Mouse (Mus musculus) monocyte, adult 5-6 weeks (primary cell): ENCODE data around the gene A630095N17Rik. TPM values are rescaled to one million over a fixed set of nuclear protein-coding genes. Genes with fewer than 3 reads are reported as not detected.
"Not testable (repeated sequence)": the region's sequence is repeated elsewhere in the genome, so short reads cannot be mapped to it uniquely, and the experiment has no call there.

Experiments used
- ATAC-seq: fragments of 153-309, 156-312 bp; replicated peaks from 2 replicates; pipeline ENCODE4 v1.8.0; 2017; ENCODE audit warnings: mild to moderate bottlenecking; ENCODE audit not compliant: low TSS enrichment, insufficient number of reproducible peaks, severe bottlenecking, poor library complexity, low FRiP score
- total RNA-seq: library from RNA; stranded (forward); fragments of 200-1000, 200-491, 200-594 nt; gene quantifications from 3 replicates; pipeline ENCODE4 v1.2.3, GENCODE M21; 2017

A630095N17Rik gene
- total RNA-seq, 1 experiment from 2014 or later, result not detected

- peak; percentile 55 for ATAC-seq
Observed at GRCm38 (mm10) chr1:75244836-75245235, 12.9 kb upstream of the A630095N17Rik start.

DNA sequence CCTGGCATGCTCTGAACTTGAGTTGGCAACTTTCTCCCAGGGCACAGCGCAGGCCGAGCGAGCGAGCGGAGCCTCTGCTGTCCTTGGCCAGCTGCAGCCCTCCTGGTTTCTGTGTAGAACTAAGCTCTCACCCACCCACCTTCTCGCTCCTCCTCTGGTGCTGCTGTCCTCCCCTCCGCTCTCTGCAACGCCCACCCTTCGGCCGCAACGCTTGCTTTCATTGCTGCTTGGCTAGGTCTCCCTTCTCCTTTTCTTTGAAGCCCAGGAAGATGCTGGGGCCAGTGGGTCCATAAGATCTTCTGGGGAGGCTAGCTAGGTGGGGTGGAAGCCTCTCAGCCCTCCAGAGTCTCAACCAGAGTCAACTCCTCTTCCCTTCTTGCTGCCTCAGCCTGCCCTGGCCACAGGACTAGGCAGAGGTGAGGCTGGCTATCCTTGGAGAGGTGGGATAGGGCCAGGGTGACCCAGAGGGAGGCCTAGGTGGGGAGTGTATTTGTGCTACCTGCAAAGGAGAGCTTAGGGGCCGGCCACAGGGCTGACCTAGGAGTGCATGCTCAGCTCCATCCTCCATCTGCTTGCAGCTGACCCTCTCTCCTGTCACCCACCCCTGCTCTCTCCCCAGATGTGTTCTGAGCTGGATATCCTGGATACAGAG, 12.4 kb upstream of the A630095N17Rik start:
- ATAC-seq, result no peak

DNA sequence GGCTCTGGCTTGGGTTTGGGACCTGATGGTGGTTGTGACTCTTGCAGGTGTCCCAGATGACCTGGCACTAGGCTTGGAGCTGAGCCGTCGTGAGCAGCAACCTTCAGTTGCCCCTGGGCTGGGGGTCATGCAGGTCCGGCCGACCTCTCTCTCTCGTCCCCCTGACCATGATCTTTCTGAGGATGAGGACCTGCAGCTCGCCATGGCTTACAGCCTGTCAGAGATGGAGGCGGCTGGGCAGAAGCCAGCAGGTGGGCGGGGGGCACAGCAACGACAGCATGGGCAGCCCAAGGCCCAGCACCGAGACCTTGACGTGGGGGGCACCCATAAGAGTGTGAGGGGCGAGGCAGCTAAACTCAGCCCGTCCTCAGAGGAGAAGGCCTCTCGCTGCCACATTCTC, 11.5 kb upstream of the A630095N17Rik start:
- no peak for ATAC-seq

- no peak for ATAC-seq
Observed at GRCm38 (mm10) chr1:75239591-75239990, 7.7 kb upstream of the A630095N17Rik start.

- ATAC-seq, result peak; percentile 73
Observed at GRCm38 (mm10) chr1:75236117-75237050, 4.5 kb upstream of the A630095N17Rik start, which contains the start of gene Dnajb2. TSS of gene Dnajb2 (plus strand) at chr1:75236406.

DNA sequence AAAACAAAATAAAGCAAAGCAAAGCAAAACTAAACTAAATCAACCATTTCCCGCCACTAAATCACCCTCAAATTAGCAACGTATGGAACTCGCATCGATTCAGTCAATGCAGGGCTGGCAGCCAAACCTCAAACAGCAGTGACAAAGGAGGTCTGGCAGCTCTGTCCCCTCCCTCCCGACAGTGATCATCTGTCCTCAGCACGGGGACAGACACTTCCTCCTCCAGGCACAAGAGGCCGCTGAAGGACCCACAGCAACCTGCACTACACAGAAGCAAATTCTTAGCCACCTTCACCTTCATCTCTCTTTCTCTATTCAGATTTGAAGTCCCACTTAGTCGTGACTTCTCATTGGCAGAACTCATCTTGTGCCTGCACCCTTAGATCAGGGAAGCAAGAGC, 2.7 kb upstream of the A630095N17Rik start:
- ATAC-seq, result peak; percentile 70

GRCm38 (mm10) chr1:75232489-75232888, 587 bp upstream of the A630095N17Rik start:
- not testable (repeated sequence) for ATAC-seq

DNA sequence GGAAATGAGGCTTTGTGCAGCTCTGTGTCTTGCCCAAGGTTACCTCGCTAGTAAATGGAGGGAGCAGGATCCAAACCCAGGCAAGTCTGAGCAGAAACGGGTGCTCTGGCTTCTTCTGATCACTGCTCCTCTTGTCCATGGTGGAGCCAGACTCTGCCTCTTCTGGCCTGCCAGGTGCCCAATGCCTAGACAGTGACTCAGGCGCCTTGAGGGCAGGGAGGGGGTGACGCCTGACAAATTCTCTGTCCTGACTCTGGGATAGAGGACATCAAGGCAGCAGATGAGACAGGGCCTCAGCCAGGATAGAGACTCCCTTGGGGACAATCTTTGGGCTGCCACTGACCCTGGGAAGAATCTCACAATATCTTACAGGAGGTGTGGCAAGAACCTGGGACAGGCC, 678 bp downstream of the A630095N17Rik start:
- no peak for ATAC-seq

DNA sequence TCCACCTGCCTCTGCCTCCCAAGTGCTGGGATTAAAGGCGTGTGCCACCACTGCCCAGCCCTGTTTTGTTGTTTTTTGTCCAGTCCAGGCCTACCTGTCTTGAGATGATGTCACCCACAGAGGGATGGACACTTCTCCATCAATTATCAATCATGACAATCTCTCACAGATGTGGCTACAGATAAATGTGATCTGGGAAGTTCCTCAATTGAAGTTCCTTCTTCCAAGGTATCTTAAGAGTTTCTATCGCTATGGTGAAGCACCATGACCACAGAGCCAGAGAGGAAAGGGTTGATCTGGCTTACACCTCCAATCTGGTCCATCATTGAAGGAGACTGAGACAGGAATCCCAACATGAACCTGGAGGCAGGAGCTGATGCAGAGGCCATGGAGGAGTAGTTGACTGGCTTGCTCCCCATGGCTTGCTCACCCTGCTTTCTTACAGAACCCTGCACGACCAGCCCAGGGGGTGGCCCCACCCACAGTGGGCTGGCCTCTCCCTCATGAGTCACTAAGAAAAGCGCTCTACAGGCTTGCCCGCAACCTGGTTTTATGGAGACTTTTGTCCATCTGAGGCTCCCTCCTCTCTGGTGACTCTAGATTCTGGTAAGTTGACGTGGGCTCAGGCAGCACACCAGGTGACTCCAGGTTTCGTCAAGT, 1.4 kb downstream of the A630095N17Rik start:
- 0 out of 2 replicates have a peak, but pooled peaks have one; percentile 7 for ATAC-seq

DNA sequence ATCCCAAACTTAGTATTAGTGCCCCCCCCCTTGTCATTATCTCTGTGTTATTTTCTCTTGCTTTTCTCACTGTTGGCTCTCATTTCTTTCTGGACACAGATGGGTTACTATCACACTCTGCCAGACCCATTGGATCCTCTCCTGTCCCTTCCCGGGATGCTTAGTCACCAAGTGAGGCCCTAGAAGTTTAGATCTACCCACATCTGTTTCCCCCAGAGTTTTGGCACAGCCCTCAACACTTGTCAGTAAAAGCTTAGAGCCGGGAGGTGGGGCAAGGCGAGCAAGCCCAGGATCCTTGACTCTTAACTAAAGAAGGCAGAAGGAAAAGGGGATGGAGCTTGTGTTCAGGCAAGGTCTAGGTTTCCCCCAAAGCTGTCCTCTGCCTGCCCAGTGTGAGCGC, 2.7 kb downstream of the A630095N17Rik start:
- ATAC-seq, result no peak

DNA sequence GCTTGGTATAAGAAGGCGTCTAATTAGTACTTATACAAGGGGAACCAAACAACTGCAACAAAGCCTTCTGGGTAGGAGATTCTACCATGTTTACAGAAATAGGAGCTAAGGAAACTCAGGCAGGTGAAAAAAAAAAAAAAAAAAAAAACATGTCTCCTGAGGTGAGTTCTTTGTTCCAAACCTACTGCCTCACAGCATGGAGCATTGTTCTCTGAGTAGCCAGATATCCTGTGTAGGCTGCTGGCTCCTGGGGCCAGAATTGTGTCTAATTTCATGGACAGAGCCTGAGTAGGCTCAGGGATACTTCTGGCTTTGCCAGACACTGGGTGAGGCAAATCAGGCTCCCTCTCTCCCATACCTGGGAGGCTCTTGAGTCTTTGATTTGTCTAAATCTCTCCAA, 4.2 kb downstream of the A630095N17Rik start:
- ATAC-seq, result no peak

- ATAC-seq, result no peak
Observed at GRCm38 (mm10) chr1:75226138-75226537, 5.8 kb downstream of the A630095N17Rik start.

DNA sequence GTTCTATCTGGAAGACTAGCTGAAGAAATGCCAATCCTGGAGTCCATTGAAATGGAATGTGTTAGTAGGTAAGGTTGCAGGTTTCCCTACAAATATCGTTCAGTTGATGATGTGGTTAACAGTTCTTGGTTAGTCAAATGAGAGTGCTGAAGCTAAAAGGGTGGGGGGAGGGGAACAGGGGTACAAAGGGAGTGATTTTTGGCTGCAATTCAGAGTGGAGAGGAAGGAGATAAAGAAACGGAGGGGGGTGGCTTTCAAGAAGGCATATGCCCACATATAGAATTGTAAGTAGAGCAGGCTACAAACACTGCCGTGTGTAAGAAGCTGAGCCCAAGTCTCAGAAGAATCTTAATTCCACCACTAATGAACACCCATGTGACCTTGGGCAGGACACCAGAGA, 6.4 kb downstream of the A630095N17Rik start:
- ATAC-seq, result no peak

GRCm38 (mm10) chr1:75223532-75223931, 8.4 kb downstream of the A630095N17Rik start:
- ATAC-seq, result no peak

DNA sequence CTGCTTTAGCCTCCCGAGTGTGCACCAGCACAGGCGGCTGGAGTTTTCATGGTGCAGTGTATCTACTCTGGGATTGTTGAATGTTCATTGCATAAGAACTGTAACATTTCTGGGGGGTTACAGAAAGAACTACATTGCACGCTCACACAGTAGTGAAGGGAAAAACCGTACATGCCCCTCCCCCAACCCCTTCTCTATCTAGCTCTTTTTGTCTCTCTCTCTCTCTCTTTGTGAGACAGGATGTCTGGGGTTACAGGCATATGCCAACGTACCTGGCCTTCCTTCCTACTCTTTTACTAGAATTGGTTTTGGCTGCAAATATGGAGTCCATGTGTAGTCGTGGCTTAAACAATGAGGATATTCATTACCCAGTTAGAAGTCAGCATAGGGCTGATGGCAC, 9.0 kb downstream of the A630095N17Rik start:
- ATAC-seq, result no peak

DNA sequence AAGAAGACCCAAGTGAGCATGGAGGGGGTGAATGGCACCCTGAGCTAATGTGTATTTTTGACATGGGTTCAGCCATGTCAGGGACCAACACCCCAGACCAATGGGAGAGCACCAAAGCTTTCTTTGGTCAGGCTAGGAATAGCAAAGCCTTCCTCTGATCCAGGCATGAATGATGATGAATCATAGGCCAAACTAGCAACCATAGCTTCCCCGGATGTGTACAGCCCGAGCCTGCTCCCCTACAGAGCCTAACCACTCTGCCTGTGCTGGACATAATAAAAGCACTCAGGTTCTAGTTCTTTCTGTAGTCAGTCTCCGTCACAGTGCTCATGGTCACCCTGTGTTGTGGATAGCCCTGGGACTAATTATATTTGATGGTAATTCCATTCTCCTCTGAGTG, 10.4 kb downstream of the A630095N17Rik start:
- no peak for ATAC-seq

- ATAC-seq, result peak; percentile 4; the same call in 1 of the 2 replicates
Observed at GRCm38 (mm10) chr1:75219531-75219930, 12.4 kb downstream of the A630095N17Rik start, which contains the start of gene Tuba4a. TSS of gene Tuba4a (minus strand) at chr1:75219865.

DNA sequence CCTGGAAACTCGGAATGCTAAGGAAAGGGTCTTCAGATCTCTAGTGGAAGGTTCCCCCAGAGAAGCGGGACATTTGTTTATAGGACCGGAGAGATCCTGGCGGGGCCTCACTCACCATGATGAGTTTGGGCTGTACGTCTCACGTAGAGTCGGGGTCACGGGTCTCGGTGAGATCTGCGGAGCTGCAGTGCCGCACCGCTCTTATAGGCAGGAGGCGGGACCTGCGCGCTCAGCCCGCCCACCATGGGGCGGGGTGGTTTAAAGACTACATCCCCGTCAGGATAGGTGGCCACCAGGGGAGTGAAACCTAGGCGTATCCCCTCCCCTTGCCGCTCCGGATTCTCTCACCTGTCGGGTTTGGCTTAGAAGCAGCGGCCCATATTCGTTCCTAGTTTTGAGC, 12.8 kb downstream of the A630095N17Rik start:
- ATAC-seq, result peak; percentile 85
